Mouse (Mus musculus) kidney, adult 2 months (tissue): ENCODE measurements around the gene Abt1.

ENCODE experiments used
- CTCF ChIP-seq: fragments of 200-500 bp; conservative IDR thresholded peaks from 2 replicates; pipeline ENCODE4 v1.5.1; 2011; ENCODE audit warnings: low read depth, mild to moderate bottlenecking, control low read depth, low read length, moderate library complexity, mixed read lengths; ENCODE audit not compliant: insufficient read depth, insufficient read length
- POLR2A ChIP-seq: fragments of 200-500 bp; IDR thresholded peaks from one replicate; pipeline ENCODE4 v1.6.1; 2011; ENCODE audit warnings: low read depth, low read length, control low read depth

GRCm38 (mm10) chr13:23428166-23428993 lies 4.7 kb upstream of the Abt1 start:
- TF ChIP-seq CTCF (no peak), POLR2A (no peak)
